Mouse (Mus musculus): ENCODE results near the gene Dcaf6. TPM values are rescaled to one million over a fixed set of nuclear protein-coding genes. Genes with fewer than 3 reads are reported as not detected.
A peak's percentile ranks its signal among the peaks of the same experiment; 100 is the strongest.

Gene Dcaf6
- 10 to 100 TPM; 91.3 to 94.1 TPM for total RNA-seq (2021)

DNA sequence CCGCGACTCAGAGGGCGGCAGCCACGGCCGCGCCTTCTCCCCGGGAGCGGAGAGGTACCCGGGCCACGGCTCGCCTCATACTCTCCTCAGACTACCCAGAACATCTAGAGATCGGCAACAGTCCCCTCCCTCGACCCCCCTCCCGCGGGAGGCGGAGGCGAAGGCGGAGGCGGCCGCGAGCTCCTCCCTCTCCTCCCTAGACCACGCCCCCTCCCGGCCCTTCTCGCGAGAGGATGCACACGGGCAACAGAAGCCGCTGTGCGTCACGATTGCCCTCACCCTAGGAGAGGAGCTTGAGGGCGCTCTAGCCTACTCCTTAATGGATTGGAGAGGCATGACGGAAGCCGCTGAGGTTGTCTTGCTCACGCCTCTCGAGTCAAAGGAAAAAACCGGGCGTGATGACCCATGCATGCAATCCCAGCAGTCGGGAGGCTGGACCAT is at the start of gene Dcaf6, which contains the start of gene Mpc2:
Gene Dcaf6, minus strand, starts transcription at position 116 of the 441 bp plus-strand sequence.
Gene Mpc2, plus strand, starts transcription at position 278 of the 441 bp plus-strand sequence.
- DNase-seq (ENCODE audit: low spot score) = peak; percentile 98
- intact Hi-C loops (cut with DNase I) = loop anchor here (2.0 to 5.0 kb wide), 3 partner anchors 224 to 540 kb away; partner anchors contain the start of genes Creg1 and Tiprl

GRCm38 (mm10) chr1:165506303-165506702 is 46.0 kb upstream of the Dcaf6 start:
- no peak for DNase-seq (ENCODE audit: low spot score)
- intact Hi-C loops (cut with DNase I) = no loop called here

- intact Hi-C loops (cut with DNase I) = loop anchor here (1.0 to 5.0 kb wide), 3 partner anchors 114 to 251 kb away; no protein-coding TSS in a partner anchor
- peak; percentile 20 for DNase-seq (ENCODE audit: low spot score)
Observed at GRCm38 (mm10) chr1:165503307-165504024, 43.2 kb upstream of the Dcaf6 start.

GRCm38 (mm10) chr1:165498856-165499255 is 38.6 kb upstream of the Dcaf6 start:
- no peak for DNase-seq (ENCODE audit: low spot score)
- intact Hi-C loops (cut with DNase I) = no loop called here

- DNase-seq (ENCODE audit: low spot score) = no peak
- intact Hi-C loops (cut with DNase I) = no loop called here
Observed at GRCm38 (mm10) chr1:165489197-165489596, 28.9 kb upstream of the Dcaf6 start.

DNA sequence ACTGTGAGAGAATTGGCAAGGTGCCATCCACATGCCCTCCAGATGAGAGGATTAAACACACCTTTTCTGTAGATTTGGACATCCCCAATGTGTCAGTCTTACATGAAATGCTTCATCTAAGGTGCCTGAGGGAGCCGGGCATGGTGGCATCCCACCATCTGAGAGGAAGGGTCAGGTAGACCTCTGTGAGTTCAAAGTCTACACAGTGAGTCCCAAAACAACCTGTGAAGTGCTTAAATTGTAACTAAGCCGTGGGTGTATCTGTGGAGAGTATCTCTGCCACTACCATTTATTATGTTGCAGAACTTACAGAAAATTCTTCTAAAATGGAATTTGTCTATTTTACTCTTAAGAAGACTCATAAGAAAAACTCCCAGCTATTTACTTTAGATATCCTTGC is 25.8 kb upstream of the Dcaf6 start:
- intact Hi-C loops (cut with DNase I) = no loop called here
- no peak for DNase-seq (ENCODE audit: low spot score)

- intact Hi-C loops (cut with DNase I) = no loop called here
- DNase-seq (ENCODE audit: low spot score) = no peak
Observed at GRCm38 (mm10) chr1:165484688-165485233, 24.5 kb upstream of the Dcaf6 start, which contains the start of gene Adcy10. Gene Adcy10, plus strand, starts transcription at chr1:165485183.

DNA sequence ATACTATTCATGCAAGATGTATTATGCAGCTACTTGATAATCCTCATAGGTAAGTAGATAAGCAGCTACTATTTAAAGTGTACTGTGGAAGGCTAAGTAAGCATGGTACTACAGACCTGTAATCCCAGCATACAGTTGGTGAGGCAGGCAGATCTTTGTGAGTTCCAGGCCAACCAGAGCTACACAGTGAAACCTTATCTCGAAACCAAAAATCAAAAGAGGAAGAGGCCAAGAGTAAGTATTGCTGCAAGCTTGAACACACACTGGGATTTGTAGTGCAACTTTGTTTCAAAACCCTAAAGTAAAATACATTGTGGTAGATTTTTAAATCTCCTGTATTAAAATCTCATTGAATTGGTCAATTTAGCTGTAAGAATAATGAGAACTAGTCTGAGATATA is 11.2 kb upstream of the Dcaf6 start:
- DNase-seq (ENCODE audit: low spot score) = no peak
- intact Hi-C loops (cut with DNase I) = no loop called here

GRCm38 (mm10) chr1:165469717-165470116 is 9.4 kb upstream of the Dcaf6 start:
- intact Hi-C loops (cut with DNase I) = no loop called here
- no peak for DNase-seq (ENCODE audit: low spot score)

- intact Hi-C loops (cut with DNase I) = no loop called here
- no peak for DNase-seq (ENCODE audit: low spot score)
Observed at GRCm38 (mm10) chr1:165468971-165469370, 8.7 kb upstream of the Dcaf6 start.

- intact Hi-C loops (cut with DNase I) = loop anchor here (5.0 kb wide), 1 partner anchor 298 kb away; the partner anchor contains the start of gene Creg1
- DNase-seq (ENCODE audit: low spot score) = no peak
Observed at GRCm38 (mm10) chr1:165464574-165464973, 4.3 kb upstream of the Dcaf6 start.

DNA sequence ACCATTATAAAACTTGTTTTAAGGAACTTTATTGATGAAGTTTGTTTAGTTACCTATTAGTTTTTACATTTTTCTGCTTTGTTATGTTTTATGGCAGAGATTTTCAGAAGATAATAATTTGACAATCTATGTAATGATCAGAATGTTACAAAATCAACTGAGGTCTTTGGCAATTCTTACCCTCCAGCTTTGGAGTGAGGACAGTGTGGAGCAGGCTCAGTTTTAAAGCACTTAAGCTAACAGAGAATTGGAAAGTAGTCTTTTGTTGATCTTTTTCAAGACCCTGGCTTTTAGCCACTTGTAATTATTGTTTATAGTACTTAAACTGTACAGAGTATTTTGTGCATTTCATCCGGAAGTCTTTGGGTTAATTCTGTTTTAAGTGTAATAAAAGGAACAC is 2.6 kb upstream of the Dcaf6 start:
- intact Hi-C loops (cut with DNase I) = loop anchor here (5.0 kb wide), 1 partner anchor 299 kb away; the partner anchor contains the start of gene Creg1

GRCm38 (mm10) chr1:165461681-165462080 is 1.4 kb upstream of the Dcaf6 start:
- intact Hi-C loops (cut with DNase I) = loop anchor here (2.0 to 5.0 kb wide), 3 partner anchors 225 to 539 kb away; partner anchors contain the start of genes Creg1 and Tiprl
- no peak for DNase-seq (ENCODE audit: low spot score)

More for the DNA sequence above, 2.6 kb upstream of the Dcaf6 start:
- DNase-seq (ENCODE audit: low spot score) = no peak

GRCm38 (mm10) chr1:165460801-165461377 is 614 bp upstream of the Dcaf6 start:
- intact Hi-C loops (cut with DNase I) = loop anchor here (2.0 to 5.0 kb wide), 3 partner anchors 224 to 540 kb away; partner anchors contain the start of genes Creg1 and Tiprl
- peak; percentile 99 for DNase-seq (ENCODE audit: low spot score)

DNA sequence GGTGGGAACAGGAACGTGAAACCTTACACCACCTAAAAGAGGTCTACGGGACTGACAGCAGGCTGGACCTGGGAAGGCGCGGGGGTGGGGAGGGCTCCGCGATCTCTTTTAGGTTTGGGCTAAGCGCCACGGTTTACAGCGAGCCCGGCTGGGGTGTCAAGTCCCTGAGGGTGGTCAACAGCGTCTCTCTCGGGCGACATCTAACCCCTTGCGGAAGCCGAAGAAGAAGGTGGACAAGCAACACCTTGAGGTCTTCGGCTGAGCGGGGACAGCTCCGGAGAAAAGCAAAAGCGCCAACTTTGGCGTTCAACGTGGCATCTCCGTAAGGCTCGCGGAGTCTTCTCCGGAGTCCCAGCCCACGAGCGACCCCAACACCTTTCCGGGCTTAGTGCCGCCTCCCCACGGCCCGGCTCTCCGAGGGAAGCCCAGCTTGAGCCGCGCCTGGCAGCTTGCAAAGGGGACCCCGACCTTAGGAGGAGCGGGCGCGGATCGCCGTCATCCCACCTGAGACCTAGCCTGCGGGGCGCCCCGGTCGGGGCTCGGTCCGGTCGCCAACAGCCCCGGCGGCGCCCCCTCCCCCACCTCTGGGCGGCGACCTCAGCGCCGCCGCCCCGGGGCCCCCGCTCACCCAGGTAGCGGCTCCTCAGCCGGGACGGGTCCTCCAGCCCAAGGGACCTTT is 633 bp downstream of the Dcaf6 start:
- intact Hi-C loops (cut with DNase I) = loop anchor here (2.0 to 10.0 kb wide), 5 partner anchors 65 to 541 kb away; partner anchors contain the start of genes Creg1 and Tiprl
- peak; percentile 38 for DNase-seq (ENCODE audit: low spot score)

GRCm38 (mm10) chr1:165459041-165459502 is 1.2 kb downstream of the Dcaf6 start:
- DNase-seq (ENCODE audit: low spot score) = no peak
- intact Hi-C loops (cut with DNase I) = loop anchor here (5.0 to 10.0 kb wide), 2 partner anchors 64 to 183 kb away; no protein-coding TSS in a partner anchor

DNA sequence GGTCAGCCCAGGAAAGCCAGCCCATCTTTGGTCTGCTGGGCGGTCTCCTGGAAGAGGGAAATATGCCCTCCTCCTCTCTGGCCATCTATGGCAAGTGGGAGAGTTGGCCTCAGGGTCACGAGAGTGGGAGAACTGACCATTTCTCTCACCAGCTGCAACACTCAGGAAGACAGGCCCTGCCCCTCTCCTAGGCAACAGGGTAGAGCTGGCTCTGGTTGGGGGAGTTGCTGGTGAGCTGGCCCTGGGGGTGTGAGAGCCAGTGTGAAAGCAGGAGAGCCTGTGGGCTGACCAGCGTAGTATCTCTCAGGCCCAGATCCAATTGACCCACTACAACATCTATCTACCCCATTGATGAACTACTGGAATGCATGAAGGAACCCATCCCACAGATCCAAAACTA is 18.6 kb downstream of the Dcaf6 start:
- intact Hi-C loops (cut with DNase I) = no loop called here
- DNase-seq (ENCODE audit: low spot score) = no peak

- intact Hi-C loops (cut with DNase I) = no loop called here
- no peak for DNase-seq (ENCODE audit: low spot score)
Observed at GRCm38 (mm10) chr1:165441201-165441600, 19.1 kb downstream of the Dcaf6 start.

DNA sequence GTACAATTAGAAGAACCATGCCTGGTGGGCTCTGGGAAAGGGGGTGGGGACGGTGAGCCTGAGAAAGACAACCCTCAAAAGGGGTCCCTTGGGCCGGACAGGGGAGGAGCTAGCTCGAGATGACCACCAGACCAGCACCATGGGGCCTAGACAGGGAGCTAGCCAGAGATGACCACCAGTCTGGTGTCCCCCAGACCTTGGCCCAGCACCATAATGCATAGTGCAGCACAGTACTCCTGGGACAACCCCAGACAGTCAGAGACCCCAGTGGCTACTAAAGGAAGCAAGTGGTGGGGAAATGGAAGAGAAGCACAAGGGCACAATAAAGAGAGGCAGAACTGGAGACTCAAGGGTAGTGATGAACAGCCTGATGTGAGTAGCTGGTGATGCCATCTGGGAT is 19.5 kb downstream of the Dcaf6 start:
- no peak for DNase-seq (ENCODE audit: low spot score)
- intact Hi-C loops (cut with DNase I) = no loop called here
